Mouse (Mus musculus) kidney, adult 9 months (tissue): ENCODE measurements around the gene Mrgprh.
"Not testable (repeated sequence)": the region's sequence is repeated elsewhere in the genome, so short reads cannot be mapped to it uniquely, and the experiment has no call there.

Source experiments
- DNase-seq: peaks from one replicate; pipeline ENCODE4 v3.0.0; 2022

Mrgprh gene

GRCm38 (mm10) chr17:12868640-12869039, 7.2 kb upstream of the Mrgprh start:
- DNase-seq: no peak

- DNase-seq: no peak
These were observed 3.4 kb upstream of the Mrgprh start for GRCm38 (mm10) chr17:12872275-12873028.

GRCm38 (mm10) chr17:12880178-12880577, 4.3 kb downstream of the Mrgprh start:
- peak; percentile 93 for DNase-seq

GRCm38 (mm10) chr17:12881216-12881615, 5.4 kb downstream of the Mrgprh start:
- DNase-seq: no peak

GRCm38 (mm10) chr17:12886620-12887019, 10.8 kb downstream of the Mrgprh start:
- DNase-seq: no peak

GRCm38 (mm10) chr17:12887021-12887775, 11.4 kb downstream of the Mrgprh start:
- no peak for DNase-seq

GRCm38 (mm10) chr17:12891054-12891453, 15.2 kb downstream of the Mrgprh start:
- DNase-seq: no peak

GRCm38 (mm10) chr17:12892033-12892432, 16.2 kb downstream of the Mrgprh start:
- DNase-seq: no peak

GRCm38 (mm10) chr17:12897674-12898073, 21.8 kb downstream of the Mrgprh start:
- DNase-seq: no peak

- not testable (repeated sequence) for DNase-seq
These were observed 22.8 kb downstream of the Mrgprh start for GRCm38 (mm10) chr17:12898607-12899006.

- DNase-seq: no peak
These were observed 26.5 kb downstream of the Mrgprh start for GRCm38 (mm10) chr17:12902291-12902690.

- DNase-seq: no peak
These were observed 27.8 kb downstream of the Mrgprh start for GRCm38 (mm10) chr17:12903372-12904333.

GRCm38 (mm10) chr17:12904349-12904748, 28.5 kb downstream of the Mrgprh start:
- no peak for DNase-seq

GRCm38 (mm10) chr17:12905810-12906209, 30.0 kb downstream of the Mrgprh start:
- DNase-seq: no peak

- no peak for DNase-seq
These were observed 30.6 kb downstream of the Mrgprh start for GRCm38 (mm10) chr17:12906436-12906835.

GRCm38 (mm10) chr17:12909361-12910280, 33.8 kb downstream of the Mrgprh start, which contains the start of gene Pnldc1:
Gene Pnldc1 (minus strand): TSS chr17:12910230.
- DNase-seq: no peak

- no peak for DNase-seq
These were observed 34.6 kb downstream of the Mrgprh start for GRCm38 (mm10) chr17:12910391-12910790.

- peak; percentile 53 for DNase-seq
These were observed 39.6 kb downstream of the Mrgprh start, which contains the start of gene Tcp1 for GRCm38 (mm10) chr17:12915488-12915880. Gene Tcp1 (plus strand): TSS chr17:12915701.

- DNase-seq: peak; percentile 100
These were observed 40.2 kb downstream of the Mrgprh start, which contains the start of gene Mrpl18 for GRCm38 (mm10) chr17:12915881-12916583. Gene Mrpl18 (minus strand): TSS chr17:12916345.

GRCm38 (mm10) chr17:12916588-12917380, 41.0 kb downstream of the Mrgprh start:
- peak; percentile 53 for DNase-seq
